Mouse (Mus musculus) E14TG2a.4 (cell line): Measurements from ENCODE around the gene Cd209e.

Experiments used
- CTCF ChIP-seq: conservative IDR thresholded peaks from 2 replicates; pipeline ENCODE4 v1.5.1; 2014; ENCODE audit warnings: low read length
- NANOG ChIP-seq: IDR thresholded peaks from 2 replicates; pipeline ENCODE4 v1.6.1; 2014; ENCODE audit warnings: borderline replicate concordance, low read length, mixed read lengths
- POU5F1 ChIP-seq: IDR thresholded peaks from 2 replicates; pipeline ENCODE4 v1.6.1; 2014; ENCODE audit warnings: low read length, borderline replicate concordance

- TF ChIP-seq CTCF = no peak
- no peak for TF ChIP-seq POU5F1
- TF ChIP-seq NANOG = no peak
Measured at GRCm38 (mm10) chr8:3854209-3854608, at the start of gene Cd209e.
